Mouse (Mus musculus) liver, embryonic 13.5 days (tissue): ENCODE measurements around the gene Ccer2. TPM values are rescaled to one million over a fixed set of nuclear protein-coding genes. Genes with fewer than 3 reads are reported as not detected.

Experiments used
- ATAC-seq: fragments of 200-750 bp; cut with Nextera tagmentation; 2 replicates; pipeline ENCODE4 v1.8.0; 2017; ENCODE audit warnings: low read depth, mild to moderate bottlenecking, moderate number of reproducible peaks, moderate library complexity
- DNase-seq: peaks from one replicate; pipeline ENCODE4 v3.0.0; 2022
- H3K27ac ChIP-seq: fragments of 300-500 bp; sonication (generic); 2 replicates; pipeline ENCODE4 v1.5.1; 2015; ENCODE audit warnings: moderate library complexity, mild to moderate bottlenecking, inconsistent platforms
- H3K27me3 ChIP-seq: fragments of 300-500 bp; sonication (generic); 2 replicates; pipeline ENCODE4 v1.6.1; 2015; ENCODE audit warnings: mild to moderate bottlenecking, inconsistent platforms
- H3K36me3 ChIP-seq: fragments of 300-500 bp; sonication (generic); 2 replicates; pipeline ENCODE4 v1.6.1; 2015; ENCODE audit warnings: mild to moderate bottlenecking, inconsistent platforms
- H3K4me1 ChIP-seq: fragments of 300-500 bp; sonication (generic); replicated peaks from 2 replicates; pipeline ENCODE4 v1.6.1; 2015; ENCODE audit warnings: inconsistent platforms
- H3K4me2 ChIP-seq: fragments of 300-500 bp; sonication (generic); 2 replicates; pipeline ENCODE4 v1.6.1; 2015; ENCODE audit warnings: inconsistent platforms, mild to moderate bottlenecking, moderate library complexity
- H3K4me3 ChIP-seq: fragments of 300-500 bp; sonication (generic); replicated peaks from 2 replicates; pipeline ENCODE4 v1.5.1; 2015; ENCODE audit warnings: mild to moderate bottlenecking, inconsistent platforms
- H3K9ac ChIP-seq: fragments of 300-500 bp; sonication (generic); 2 replicates; pipeline ENCODE4 v1.6.1; 2015; ENCODE audit warnings: mild to moderate bottlenecking, inconsistent platforms
- H3K9me3 ChIP-seq: fragments of 300-500 bp; sonication (generic); replicated peaks from 2 replicates; pipeline ENCODE4 v1.6.1; 2016; ENCODE audit warnings: inconsistent platforms
- WGBS: fragments of 180-500 bp; shearing (Covaris S2); methylation state at CpG from one replicate; pipeline ENCODE4 v1.1.7; 2015; ENCODE audit not compliant: insufficient replicate concordance; 5-methylcytosine and 5-hydroxymethylcytosine counted together
- polyA plus RNA-seq: library from polyadenylated mRNA; unstranded; fragments of >200 nt; fragmentation: Nextera tagmentation; extraction: Ambion mirVana; gene quantifications from 2 replicates; pipeline ENCODE4 v1.2.1, GENCODE M21; 2015

Gene Ccer2
- not detected in 2 replicates for polyA plus RNA-seq

DNA sequence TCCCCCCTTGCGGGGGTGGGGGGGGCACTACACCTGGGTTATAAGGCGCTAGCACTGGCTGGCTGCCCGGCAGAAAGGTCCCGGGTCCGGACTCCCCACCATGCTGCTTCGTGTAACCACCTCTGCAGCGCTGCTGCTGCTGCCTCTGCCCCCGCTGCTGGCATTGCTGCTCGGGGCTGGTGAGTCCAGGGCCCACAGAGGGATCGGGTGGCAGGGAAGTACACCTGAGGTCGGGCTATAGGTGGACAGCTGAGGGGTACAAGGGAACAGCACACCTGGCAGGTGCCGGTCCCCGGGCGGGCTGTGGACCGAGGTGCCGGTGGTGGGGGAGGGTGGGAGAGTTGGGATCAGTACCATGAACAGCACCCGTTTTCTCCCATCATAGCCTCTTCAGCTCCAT lies at the start of gene Ccer2:
Gene Ccer2 (plus strand): TSS at position 96 of the 400 bp plus-strand sequence.
- Histone ChIP-seq H3K36me3 (peaks cover 48% of the 10 kb centered on the region), H3K27me3 (peaks cover 25% of the 10 kb centered on the region), H3K4me2 (no peak within 1 kb of the TSS), H3K9ac (no peak within 1 kb of the TSS), H3K9me3 (no peaks in the 10 kb centered on the region), H3K27ac (no peak within 1 kb of the TSS), H3K4me3 (no peak within 1 kb of the TSS), H3K4me1 (peaks cover 6% of the 10 kb centered on the region)
- no peak for DNase-seq
- ATAC-seq: no peak
- 10% methylated on average over 17 of the region's 17 CpGs for WGBS

DNA sequence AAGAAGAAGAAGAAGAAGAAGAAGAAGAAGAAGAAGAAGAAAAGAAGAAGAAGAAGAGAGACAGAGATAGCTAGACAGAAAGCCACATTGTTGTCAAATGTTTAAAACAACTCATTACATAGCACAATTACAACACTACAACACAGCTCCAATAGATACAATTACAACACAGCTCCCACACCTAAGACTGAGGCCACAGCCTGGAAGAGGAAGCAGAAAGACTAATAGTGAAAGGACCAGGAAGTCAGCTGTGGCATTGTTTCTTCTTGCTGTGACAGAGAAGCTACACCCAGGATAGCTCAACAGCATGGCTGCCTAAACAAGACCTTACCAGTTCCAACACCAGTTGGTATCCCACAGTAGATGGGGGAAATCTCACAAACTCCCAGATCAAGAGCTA lies 46.5 kb upstream of the Ccer2 start:
- Histone ChIP-seq H3K27me3 (no peaks in the 10 kb centered on the region), H3K9me3 (no peaks in the 10 kb centered on the region), H3K36me3 (no peaks in the 10 kb centered on the region), H3K4me3 (no peak overlapping the region), H3K9ac (no peak overlapping the region), H3K4me1 (no peaks in the 10 kb centered on the region), H3K4me2 (no peak overlapping the region), H3K27ac (no peak overlapping the region)
- DNase-seq (no peak), ATAC-seq (no peak)

DNA sequence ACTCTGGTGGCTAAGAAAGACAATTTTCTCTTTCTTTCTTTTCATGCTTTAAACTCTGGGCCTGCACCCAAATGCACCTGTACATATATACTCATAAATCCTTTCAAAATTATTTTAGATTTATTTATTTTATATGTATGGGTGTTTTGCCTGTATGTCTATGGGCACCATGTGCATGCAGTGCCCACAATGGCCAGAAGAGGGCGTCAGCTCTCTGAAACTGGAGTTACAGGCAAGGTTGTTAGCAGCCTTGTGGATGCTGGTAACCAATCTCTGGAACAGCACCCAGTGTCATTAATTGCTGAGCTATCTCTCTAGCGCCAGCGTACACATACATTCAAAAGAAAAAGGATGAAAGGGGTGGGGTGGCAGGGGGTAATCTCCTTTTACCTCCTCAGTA lies 45.0 kb upstream of the Ccer2 start:
- H3K27me3 ChIP-seq: 0 out of 2 replicates have a peak, but pooled peaks cover 3% of the 10 kb centered on the region
- ATAC-seq (no peak), DNase-seq (no peak)
- no peak overlapping the region for H3K4me2 ChIP-seq
- H3K4me1 ChIP-seq: no peaks in the 10 kb centered on the region
- no peak overlapping the region for H3K4me3 ChIP-seq
- no peaks in the 10 kb centered on the region for H3K36me3 ChIP-seq
- no peak overlapping the region for H3K9ac ChIP-seq
- WGBS: 55% methylated on average over 3 of the region's 3 CpGs
- no peak overlapping the region for H3K27ac ChIP-seq
- no peaks in the 10 kb centered on the region for H3K9me3 ChIP-seq

GRCm38 (mm10) chr7:28714667-28715066 lies 41.3 kb upstream of the Ccer2 start:
- no peak for ATAC-seq
- Histone ChIP-seq H3K27me3 (peaks cover 13% of the 10 kb centered on the region; the same call in 1 of the 2 replicates), H3K9me3 (no peaks in the 10 kb centered on the region), H3K4me2 (no peak overlapping the region), H3K4me3 (no peak overlapping the region), H3K9ac (no peak overlapping the region), H3K27ac (no peak overlapping the region), H3K36me3 (no peaks in the 10 kb centered on the region), H3K4me1 (peaks cover 8% of the 10 kb centered on the region; the same call in 1 of the 2 replicates)
- 59% methylated on average over 5 of the region's 5 CpGs for WGBS
- no peak for DNase-seq

DNA sequence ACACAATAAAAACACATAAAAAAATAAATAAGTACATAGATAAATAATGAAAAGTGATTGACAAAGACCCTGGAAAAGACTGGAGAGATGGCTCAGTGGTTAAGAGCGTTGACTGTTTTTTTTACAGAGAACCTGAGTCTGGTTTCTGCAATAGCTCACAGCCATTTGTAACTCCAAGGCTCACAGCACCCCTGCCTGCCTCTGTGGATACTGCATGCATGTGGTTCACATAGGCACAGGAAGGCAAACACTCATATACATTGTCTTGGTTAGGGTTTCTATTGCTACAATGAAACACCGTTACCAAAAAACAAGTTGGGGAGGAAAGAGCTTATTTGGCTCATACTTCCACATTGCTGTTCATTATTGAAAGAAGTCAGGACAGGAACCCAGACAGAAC lies 40.4 kb upstream of the Ccer2 start:
- no peak overlapping the region for H3K4me2 ChIP-seq
- no peak overlapping the region for H3K9ac ChIP-seq
- H3K27ac ChIP-seq: no peak overlapping the region
- ATAC-seq: no peak
- no peak for DNase-seq
- 76% methylated on average over 2 of the region's 2 CpGs for WGBS
- no peaks in the 10 kb centered on the region for H3K9me3 ChIP-seq
- peaks cover 13% of the 10 kb centered on the region; the same call in 1 of the 2 replicates for H3K27me3 ChIP-seq
- peaks cover 8% of the 10 kb centered on the region; the same call in 1 of the 2 replicates for H3K4me1 ChIP-seq
- H3K4me3 ChIP-seq: no peak overlapping the region
- H3K36me3 ChIP-seq: no peaks in the 10 kb centered on the region

- peaks cover 8% of the 10 kb centered on the region; the same call in 1 of the 2 replicates for H3K4me1 ChIP-seq
- DNase-seq: no peak
- no peak within 1 kb of the TSS for H3K27ac ChIP-seq
- H3K4me3 ChIP-seq: peak within 1 kb of the TSS; percentile 51
- H3K4me2 ChIP-seq: peak within 1 kb of the TSS; percentile 65
- H3K9ac ChIP-seq: peak within 1 kb of the TSS; percentile 53
- 6% methylated on average over 36 of the region's 36 CpGs for WGBS
- no peaks in the 10 kb centered on the region for H3K9me3 ChIP-seq
- peaks cover 13% of the 10 kb centered on the region; the same call in 1 of the 2 replicates for H3K27me3 ChIP-seq
- peak; percentile 41; the same call in 1 of the 2 replicates for ATAC-seq
- no peaks in the 10 kb centered on the region for H3K36me3 ChIP-seq
These were observed 39.2 kb upstream of the Ccer2 start, which contains the start of gene Fbxo17 for GRCm38 (mm10) chr7:28716590-28717281. TSS of gene Fbxo17 (plus strand) at chr7:28716804.

DNA sequence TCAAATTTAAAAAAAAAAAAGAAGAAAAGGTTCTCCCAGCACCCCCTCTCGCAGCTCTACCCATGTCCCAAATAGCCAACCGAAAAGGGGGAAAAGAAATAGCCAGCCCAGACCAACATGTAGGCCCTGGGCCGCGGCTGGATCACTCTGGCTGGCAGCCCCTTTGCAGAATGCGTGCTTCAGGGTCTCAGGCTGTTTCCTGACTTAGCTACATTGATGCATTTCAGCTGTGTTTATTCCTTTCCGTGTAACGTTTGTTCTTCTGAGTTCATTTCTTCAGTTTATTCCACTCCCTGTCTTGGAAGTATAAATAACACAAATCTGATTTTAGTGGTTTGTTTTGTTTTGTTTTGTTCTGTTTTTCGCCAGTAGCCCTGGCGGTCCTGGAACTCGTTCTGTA lies 38.2 kb upstream of the Ccer2 start:
- 71% methylated on average over 10 of the region's 10 CpGs for WGBS
- DNase-seq (no peak), ATAC-seq (no peak)
- Histone ChIP-seq H3K4me2 (no peak overlapping the region), H3K9me3 (no peaks in the 10 kb centered on the region), H3K27me3 (peaks cover 13% of the 10 kb centered on the region; the same call in 1 of the 2 replicates), H3K27ac (no peak overlapping the region), H3K9ac (no peak overlapping the region), H3K36me3 (no peaks in the 10 kb centered on the region), H3K4me3 (no peak overlapping the region), H3K4me1 (peaks cover 8% of the 10 kb centered on the region; the same call in 1 of the 2 replicates)

- 49% methylated on average over 4 of the region's 4 CpGs for WGBS
- DNase-seq (no peak), ATAC-seq (no peak)
- no peaks in the 10 kb centered on the region for H3K9me3 ChIP-seq
- no peak overlapping the region for H3K9ac ChIP-seq
- H3K4me1 ChIP-seq: peaks cover 8% of the 10 kb centered on the region; the same call in 1 of the 2 replicates
- no peaks in the 10 kb centered on the region for H3K36me3 ChIP-seq
- no peak overlapping the region for H3K4me3 ChIP-seq
- H3K27me3 ChIP-seq: peaks cover 13% of the 10 kb centered on the region; the same call in 1 of the 2 replicates
- H3K27ac ChIP-seq: no peak overlapping the region
- no peak overlapping the region for H3K4me2 ChIP-seq
These were observed 36.8 kb upstream of the Ccer2 start for GRCm38 (mm10) chr7:28719159-28719558.

DNA sequence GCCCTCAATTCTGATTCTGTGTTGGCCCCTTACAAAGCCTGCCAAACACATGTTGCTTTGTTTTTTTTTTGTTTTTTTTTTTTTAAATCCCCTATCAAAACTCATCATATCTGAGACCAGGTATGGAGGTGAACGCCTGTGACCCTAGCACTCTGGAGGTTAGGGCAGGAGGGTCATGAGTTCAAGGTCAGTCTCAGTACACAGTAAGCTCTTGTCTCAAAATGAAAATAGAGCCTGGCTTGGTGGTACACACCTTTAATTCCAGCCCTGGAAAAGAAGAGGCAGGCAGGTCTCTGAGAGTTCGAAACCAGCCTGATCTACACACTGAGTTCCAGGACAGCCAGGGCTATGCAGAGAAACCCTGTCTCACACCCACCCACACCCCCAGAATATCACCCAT lies 36.3 kb upstream of the Ccer2 start:
- Histone ChIP-seq H3K36me3 (no peaks in the 10 kb centered on the region), H3K27me3 (peaks cover 13% of the 10 kb centered on the region; the same call in 1 of the 2 replicates), H3K9ac (no peak overlapping the region), H3K4me2 (no peak overlapping the region), H3K4me1 (peaks cover 8% of the 10 kb centered on the region; the same call in 1 of the 2 replicates), H3K27ac (no peak overlapping the region), H3K4me3 (no peak overlapping the region), H3K9me3 (no peaks in the 10 kb centered on the region)
- no peak for DNase-seq
- WGBS: 58% methylated on average over 2 of the region's 2 CpGs
- ATAC-seq: no peak

GRCm38 (mm10) chr7:28720753-28721537 lies 35.0 kb upstream of the Ccer2 start:
- H3K4me2 ChIP-seq: no peak overlapping the region
- no peak for DNase-seq
- peaks cover 10% of the 10 kb centered on the region; the same call in 1 of the 2 replicates for H3K27me3 ChIP-seq
- H3K4me1 ChIP-seq: peaks cover 8% of the 10 kb centered on the region; the same call in 1 of the 2 replicates
- ATAC-seq: no peak
- no peaks in the 10 kb centered on the region for H3K36me3 ChIP-seq
- H3K9me3 ChIP-seq: no peaks in the 10 kb centered on the region
- no peak overlapping the region for H3K27ac ChIP-seq
- H3K4me3 ChIP-seq: no peak overlapping the region
- 63% methylated on average over 3 of the region's 3 CpGs for WGBS
- no peak overlapping the region for H3K9ac ChIP-seq

DNA sequence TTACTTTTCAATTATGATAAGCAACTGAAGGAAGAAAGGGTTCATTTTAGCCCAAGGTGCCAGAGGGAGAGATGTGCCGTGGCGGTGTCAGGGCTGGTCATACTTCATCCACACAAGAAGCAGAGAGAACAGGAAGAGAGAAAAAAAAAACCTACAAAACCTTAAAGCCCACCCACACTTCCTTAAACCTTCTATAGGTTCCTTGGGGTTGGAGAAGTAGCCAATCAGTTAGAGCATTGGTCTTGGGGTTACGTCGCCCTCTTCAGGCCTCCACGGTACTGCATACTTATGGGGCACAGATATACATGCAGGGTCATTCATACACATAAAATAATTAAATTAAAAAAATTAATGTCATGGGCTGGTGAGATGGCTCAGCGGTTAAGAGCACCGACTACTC lies 33.9 kb upstream of the Ccer2 start:
- H3K9ac ChIP-seq: no peak overlapping the region
- H3K36me3 ChIP-seq: no peaks in the 10 kb centered on the region
- no peak for ATAC-seq
- 0 out of 2 replicates have a peak, but pooled peaks cover 4% of the 10 kb centered on the region for H3K4me1 ChIP-seq
- H3K4me2 ChIP-seq: no peak overlapping the region
- H3K4me3 ChIP-seq: no peak overlapping the region
- DNase-seq: no peak
- no peaks in the 10 kb centered on the region for H3K9me3 ChIP-seq
- H3K27ac ChIP-seq: no peak overlapping the region
- WGBS: 80% methylated on average over 7 of the region's 7 CpGs
- 0 out of 2 replicates have a peak, but pooled peaks cover 3% of the 10 kb centered on the region for H3K27me3 ChIP-seq
